Mouse (Mus musculus): Measurements from ENCODE around the gene Ddx54. TPM values are rescaled to one million over a fixed set of nuclear protein-coding genes. Genes with fewer than 3 reads are reported as not detected.

Ddx54 gene
- total RNA-seq, 2 experiments from 2014 or later: 34.4 to 39.5 TPM

DNA sequence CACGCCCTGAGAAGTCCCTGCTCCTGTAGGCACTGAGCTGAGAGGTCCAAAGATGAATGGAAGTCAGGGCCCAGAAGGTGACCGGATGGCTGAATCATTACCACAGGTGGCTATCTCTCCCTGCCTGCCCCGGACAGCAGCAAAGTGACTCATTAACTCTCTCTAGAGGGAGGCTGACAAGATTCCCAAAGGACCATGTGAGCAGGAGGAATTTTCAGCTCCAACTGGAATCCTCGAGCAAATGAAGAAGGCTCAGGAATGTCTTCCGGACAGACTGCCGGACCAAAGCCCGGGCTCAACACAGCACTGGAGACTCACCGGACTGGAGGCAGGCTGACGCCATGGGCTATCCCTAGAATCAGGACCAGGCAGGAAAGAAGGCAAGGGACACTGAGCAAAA is 30.5 kb upstream of the Ddx54 start:
- no peak for DNase-seq

DNA sequence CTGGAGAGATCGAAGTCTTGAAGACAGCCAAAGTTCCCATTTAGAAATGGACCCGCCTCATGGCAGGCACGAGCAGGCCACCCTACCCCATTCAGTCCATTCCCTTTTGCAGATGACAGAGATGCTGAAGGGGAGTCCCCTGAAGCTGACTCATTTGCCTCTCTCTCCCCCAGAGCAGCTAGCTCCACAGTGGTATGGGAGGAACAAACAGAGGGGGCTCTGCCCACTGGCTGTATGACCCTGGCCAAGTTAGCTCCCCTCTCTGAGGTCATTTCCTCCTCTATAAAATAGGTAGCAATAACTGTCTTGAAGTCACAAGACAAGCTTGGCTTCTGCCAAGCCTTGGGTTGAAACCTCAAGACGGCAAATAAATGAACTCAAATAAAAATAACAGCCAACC is 29.0 kb upstream of the Ddx54 start:
- no peak for DNase-seq

DNA sequence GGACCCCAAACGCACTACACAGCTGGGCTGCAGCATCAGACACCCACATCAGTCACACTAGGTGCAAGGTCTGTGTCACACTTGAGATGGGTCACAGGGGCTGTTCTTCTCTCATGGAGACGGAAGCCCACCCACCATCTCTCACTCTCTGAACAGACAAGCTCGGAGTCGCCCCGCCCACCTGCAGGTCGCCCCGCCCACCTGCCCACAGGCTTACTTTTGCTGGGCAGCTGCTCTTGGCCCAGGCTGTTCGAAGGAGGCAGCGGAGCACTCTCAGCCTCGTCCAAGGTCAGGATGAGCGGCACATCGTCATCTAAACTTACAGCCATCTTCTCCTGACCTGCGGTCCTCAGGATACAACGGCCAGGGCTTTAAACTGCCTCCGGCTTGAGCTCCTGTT is 27.6 kb upstream of the Ddx54 start:
- no peak for DNase-seq

DNA sequence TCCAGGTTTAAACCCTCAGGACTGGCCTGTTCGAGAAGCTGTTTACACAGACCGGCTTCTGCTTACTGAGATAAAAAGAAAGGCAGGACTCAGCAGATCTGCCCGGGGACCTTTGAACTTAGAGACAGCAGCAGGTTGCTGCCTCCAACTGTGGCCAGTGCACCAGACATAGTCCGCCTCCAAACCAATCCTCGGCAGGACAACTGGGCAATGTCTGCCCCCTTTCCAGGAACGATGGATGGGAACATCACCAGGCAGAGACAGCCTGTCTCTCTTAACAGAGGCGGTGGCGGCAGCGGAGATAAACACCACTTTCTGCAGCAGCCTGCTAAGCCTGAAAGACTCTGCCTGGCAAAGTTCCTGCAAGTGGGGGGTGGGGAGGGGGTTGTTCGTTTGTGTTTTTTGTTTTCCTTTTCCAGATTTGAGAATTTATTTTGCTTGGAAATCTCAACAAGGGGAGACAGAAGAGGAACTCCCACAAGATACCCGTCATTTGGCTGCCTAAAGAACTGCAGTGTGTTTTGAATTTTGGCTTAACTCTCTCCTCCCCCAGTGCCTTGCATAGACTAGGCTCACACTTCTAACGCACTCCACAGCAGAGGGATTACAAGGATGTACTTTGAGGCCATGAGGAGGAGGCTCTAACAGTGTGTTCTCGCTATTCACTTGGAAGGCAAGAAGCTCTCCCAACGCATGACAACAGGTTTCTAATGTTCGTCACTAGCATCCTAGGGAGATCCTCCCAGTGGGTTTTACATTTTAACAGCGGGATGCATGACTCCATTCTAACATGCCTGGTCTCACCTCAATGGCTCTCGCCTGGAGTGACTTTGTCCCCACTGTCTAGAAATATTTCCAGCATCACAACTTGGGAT is 25.6 kb upstream of the Ddx54 start:
- DNase-seq: no peak

DNA sequence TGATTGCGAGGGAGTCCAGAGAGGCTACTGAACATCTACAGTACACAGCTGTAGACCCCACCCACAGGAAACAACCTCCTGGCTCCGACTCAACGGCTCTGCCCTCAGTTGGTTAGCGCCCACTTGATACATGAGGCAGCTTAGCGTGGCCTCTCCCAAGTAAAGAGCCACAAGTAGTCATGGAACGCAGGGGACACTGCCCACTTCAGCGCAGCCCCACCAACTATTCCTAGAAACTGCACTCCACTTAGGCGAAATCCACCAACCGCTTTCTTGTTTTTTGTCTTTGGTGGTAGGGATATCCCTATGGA is 25.0 kb upstream of the Ddx54 start:
- no peak for DNase-seq

GRCm38 (mm10) chr5:120587940-120588568 is 24.5 kb upstream of the Ddx54 start:
- no peak for DNase-seq

- peak; percentile 99 for DNase-seq
Measured at GRCm38 (mm10) chr5:120588569-120589094, 23.9 kb upstream of the Ddx54 start, which contains the start of the genes Tpcn1 and Iqcd. Tpcn1 (minus strand) TSS chr5:120588673. Iqcd (plus strand) TSS chr5:120589016.

DNA sequence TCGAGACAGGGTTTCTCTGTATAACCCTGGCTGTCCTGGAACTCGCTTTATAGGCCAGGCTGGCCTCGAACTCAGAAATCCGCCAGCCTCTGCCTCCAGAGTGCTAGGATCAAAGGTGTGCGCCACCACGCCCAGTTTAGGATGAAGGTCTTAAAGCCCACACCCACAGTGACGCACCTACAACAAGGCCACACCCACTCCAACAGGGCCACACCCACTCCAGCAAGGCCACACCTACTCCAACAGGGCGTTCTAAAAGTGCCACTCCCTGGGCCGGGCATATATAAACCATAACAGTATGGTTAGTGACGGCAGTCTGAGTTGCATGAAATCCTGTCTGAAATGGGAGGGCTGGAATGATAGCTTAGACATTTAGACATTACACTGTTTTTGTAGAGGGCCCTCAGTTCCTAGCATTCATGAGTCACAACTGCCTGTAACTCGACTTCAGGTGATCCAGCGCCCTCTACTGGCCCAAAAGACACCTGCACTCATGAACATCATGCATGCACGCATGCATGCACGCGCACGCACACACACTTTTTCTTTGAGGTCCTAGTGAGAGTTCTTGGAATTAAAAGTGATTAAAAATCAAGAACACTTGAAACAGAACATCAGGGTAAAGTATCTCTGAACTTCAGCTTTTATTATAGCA is 22.1 kb upstream of the Ddx54 start:
- DNase-seq: no peak

- no peak for DNase-seq
Measured at GRCm38 (mm10) chr5:120592141-120592540, 20.4 kb upstream of the Ddx54 start.

- no peak for DNase-seq
Measured at GRCm38 (mm10) chr5:120594485-120594884, 18.1 kb upstream of the Ddx54 start.

- DNase-seq: no peak
Measured at GRCm38 (mm10) chr5:120599625-120600024, 12.9 kb upstream of the Ddx54 start.

- no peak for DNase-seq
Measured at GRCm38 (mm10) chr5:120600946-120601668, 11.4 kb upstream of the Ddx54 start.

DNA sequence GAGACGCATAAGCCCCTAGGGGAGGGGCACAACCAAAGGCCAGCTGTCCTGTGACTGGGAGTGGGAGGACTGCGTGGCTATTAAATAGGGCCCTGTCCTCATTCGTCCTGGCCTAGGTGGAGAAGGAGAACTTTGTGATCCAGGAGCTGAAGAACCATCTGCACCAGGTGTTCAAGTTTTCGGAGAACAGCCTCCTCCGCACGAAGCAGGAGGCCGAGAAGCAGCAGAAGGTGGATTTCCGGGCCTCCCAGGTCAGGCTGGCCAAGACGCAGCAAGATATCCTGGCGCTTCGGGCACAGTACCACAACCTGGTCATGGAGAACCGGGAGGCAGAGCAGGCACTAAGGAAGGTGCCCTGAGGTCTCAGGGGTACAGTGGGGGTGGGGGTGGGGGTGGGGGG is 10.3 kb upstream of the Ddx54 start:
- DNase-seq: no peak

- no peak for DNase-seq
Measured at GRCm38 (mm10) chr5:120603515-120603914, 9.0 kb upstream of the Ddx54 start.

DNA sequence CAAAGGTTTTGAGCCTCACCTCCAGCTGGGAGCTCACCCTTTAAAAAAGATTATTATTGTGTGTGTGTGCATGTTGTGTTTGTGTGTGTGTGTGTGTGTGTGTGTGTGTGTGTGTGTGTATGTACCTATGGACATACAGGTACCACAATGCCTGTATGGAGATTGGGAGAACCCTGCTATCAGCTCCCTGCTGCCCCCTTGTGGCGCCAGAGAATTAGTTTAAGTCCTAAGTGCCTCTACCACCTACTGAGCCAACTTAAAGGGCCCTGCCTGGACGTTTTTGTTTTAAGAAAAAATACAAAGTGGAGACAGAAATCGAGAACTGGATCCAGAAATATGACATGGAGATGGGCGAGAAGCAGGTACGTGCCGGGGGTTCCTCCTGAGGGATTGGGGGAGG is 7.7 kb upstream of the Ddx54 start:
- peak; percentile 61 to 71 for DNase-seq

DNA sequence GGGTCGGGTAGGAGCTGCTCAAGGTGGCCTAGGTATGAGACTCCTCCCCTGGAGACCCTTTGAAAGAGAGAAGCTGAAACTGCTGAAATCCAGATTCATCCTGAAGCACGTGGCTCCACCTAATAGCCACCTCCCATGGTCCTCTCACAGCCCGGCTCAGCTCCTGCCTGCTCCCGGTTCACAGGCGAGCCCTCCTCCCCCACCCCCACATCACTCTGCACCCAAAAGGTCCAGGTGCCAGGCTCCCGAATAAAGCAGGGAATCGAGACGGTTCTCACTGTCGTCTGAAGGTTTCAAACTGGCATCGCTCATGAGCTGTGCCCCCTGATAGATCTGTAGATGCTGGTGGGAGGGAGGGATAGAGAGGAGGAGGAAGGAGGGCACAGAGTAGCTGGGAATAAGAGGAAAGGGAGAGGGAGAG is 7.3 kb upstream of the Ddx54 start:
- DNase-seq: no peak

DNA sequence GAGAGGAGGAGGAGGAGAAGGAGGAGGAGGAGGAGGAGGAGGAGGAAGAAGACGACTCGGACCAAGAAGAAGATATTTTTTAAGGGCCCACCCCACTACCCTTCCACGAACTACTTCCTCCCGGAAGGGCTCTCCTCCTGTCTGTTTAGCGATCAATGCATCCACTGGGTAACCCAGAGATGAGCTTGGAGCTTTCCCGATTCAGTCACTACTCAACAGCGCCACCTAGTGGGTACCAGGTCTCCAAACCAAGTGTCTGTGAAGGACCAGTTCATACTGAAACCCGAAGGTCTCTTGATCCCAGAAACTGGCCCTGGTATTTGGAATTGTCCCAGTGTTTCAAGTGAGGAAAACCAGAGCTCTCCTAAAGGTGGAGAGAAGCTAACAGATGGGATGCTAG is 6.9 kb upstream of the Ddx54 start:
- peak; percentile 86 for DNase-seq

- DNase-seq: no peak
Measured at GRCm38 (mm10) chr5:120606590-120607200, 5.8 kb upstream of the Ddx54 start.

GRCm38 (mm10) chr5:120607335-120607734 is 5.2 kb upstream of the Ddx54 start:
- DNase-seq: no peak

- DNase-seq: no peak
Measured at GRCm38 (mm10) chr5:120609246-120609775, 3.2 kb upstream of the Ddx54 start.

GRCm38 (mm10) chr5:120610906-120611305 is 1.6 kb upstream of the Ddx54 start:
- DNase-seq: no peak

GRCm38 (mm10) chr5:120611416-120611815 is 1.1 kb upstream of the Ddx54 start:
- no peak for DNase-seq
